Mouse (Mus musculus): Measurements from ENCODE around the gene Snd1. TPM values are rescaled to one million over a fixed set of nuclear protein-coding genes. Genes with fewer than 3 reads are reported as not detected.

The Snd1 gene
- polyA plus RNA-seq, 1 experiment from 2014 or later: 113 TPM

DNA sequence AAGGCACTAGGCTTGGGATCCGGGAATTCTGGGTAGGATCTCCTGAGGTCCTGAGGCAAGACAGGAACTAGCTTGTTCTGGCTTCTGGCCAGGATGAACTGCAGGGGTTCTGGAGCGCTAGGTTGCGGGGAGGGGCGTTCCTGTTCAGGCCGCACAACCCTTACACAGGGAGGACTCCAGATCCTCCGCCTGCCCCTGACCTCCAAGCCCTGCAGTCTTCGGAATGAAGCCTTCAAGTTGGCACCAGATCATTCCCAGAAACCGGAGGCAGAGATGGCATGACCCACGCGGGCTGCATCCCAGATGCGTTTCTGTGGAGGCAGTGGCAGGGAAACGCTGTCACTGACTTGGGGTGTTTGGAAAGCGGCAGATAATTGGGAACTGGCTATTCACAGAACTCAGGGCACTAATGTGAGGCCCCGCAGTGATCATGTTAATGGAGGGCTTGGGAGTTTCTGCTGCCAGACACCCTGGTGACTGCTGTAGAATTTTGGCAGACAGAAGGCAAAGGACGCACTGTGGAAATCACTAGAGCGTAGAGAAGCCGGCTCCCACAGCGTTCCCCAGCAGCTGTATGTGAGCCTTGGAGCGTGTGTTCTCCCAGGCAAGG lies 457.5 kb downstream of the Snd1 start:
- H3K4me3 ChIP-seq (ENCODE audit: low read depth, low read length): peak overlapping the region; percentile 20; the same call in 1 of the 2 replicates
- no peak overlapping the region for H3K9ac ChIP-seq (replicated peaks; ENCODE audit: low read depth, low read length)
- H3K27ac ChIP-seq (ENCODE audit: low read length): no peak overlapping the region
- no peaks in the 10 kb centered on the region for H3K9me3 ChIP-seq (ENCODE audit: control insufficient read depth, low read depth, low read length)
- H3K4me1 ChIP-seq (ENCODE audit: control insufficient read depth, insufficient read depth, low read length): 0 out of 2 replicates have a peak, but pooled peaks cover 5% of the 10 kb centered on the region
- no peaks in the 10 kb centered on the region for H3K27me3 ChIP-seq (ENCODE audit: control insufficient read depth, insufficient read depth, low read length)
- 14% methylated on average over 18 of the region's 19 CpGs for WGBS
- H3K4me2 ChIP-seq (replicated peaks; ENCODE audit: low read depth, low read length): peak overlapping the region; percentile 24
- H3K36me3 ChIP-seq (ENCODE audit: control insufficient read depth, insufficient read depth, low read length): no peaks in the 10 kb centered on the region
- peak; percentile 61; the same call in 1 of the 2 replicates for ATAC-seq (ENCODE audit: insufficient number of reproducible peaks, insufficient read depth, low FRiP score, low read depth)

DNA sequence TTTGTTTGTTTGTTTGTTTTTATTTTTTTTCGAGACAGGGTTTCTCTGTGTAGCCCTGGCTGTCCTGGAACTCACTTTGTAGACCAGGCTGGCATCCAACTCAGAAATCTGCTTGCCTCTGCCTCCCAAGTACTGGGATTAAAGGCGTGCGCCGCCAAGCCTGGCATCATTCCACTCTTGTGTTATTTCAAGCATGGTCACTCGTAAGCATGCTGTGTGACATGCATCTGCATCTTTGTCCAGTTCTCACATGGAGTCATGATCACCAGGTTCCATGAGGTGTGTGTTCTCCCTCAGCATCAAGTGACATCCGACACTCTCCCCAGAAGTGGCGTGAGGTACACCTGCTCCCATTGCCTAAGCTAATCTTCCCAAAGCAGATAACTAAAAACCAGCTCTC lies 460.8 kb downstream of the Snd1 start:
- Histone ChIP-seq H3K27ac (ENCODE audit: low read length) (no peak overlapping the region), H3K4me1 (ENCODE audit: control insufficient read depth, insufficient read depth, low read length) (0 out of 2 replicates have a peak, but pooled peaks cover 5% of the 10 kb centered on the region), H3K4me3 (ENCODE audit: low read depth, low read length) (no peak overlapping the region), H3K9ac (replicated peaks; ENCODE audit: low read depth, low read length) (no peak overlapping the region), H3K27me3 (ENCODE audit: control insufficient read depth, insufficient read depth, low read length) (no peaks in the 10 kb centered on the region), H3K36me3 (ENCODE audit: control insufficient read depth, insufficient read depth, low read length) (no peaks in the 10 kb centered on the region), H3K9me3 (ENCODE audit: control insufficient read depth, low read depth, low read length) (no peaks in the 10 kb centered on the region), H3K4me2 (replicated peaks; ENCODE audit: low read depth, low read length) (no peak overlapping the region)
- ATAC-seq (ENCODE audit: insufficient number of reproducible peaks, insufficient read depth, low FRiP score, low read depth): no peak
- WGBS: 88% methylated on average over 7 of the region's 7 CpGs

GRCm38 (mm10) chr6:28947254-28947653 lies 472.3 kb downstream of the Snd1 start:
- Histone ChIP-seq H3K4me3 (ENCODE audit: low read depth, low read length) (no peak overlapping the region), H3K4me2 (replicated peaks; ENCODE audit: low read depth, low read length) (no peak overlapping the region), H3K27me3 (ENCODE audit: control insufficient read depth, insufficient read depth, low read length) (no peaks in the 10 kb centered on the region), H3K9me3 (ENCODE audit: control insufficient read depth, low read depth, low read length) (no peaks in the 10 kb centered on the region), H3K27ac (ENCODE audit: low read length) (no peak overlapping the region), H3K4me1 (ENCODE audit: control insufficient read depth, insufficient read depth, low read length) (no peaks in the 10 kb centered on the region), H3K9ac (replicated peaks; ENCODE audit: low read depth, low read length) (no peak overlapping the region), H3K36me3 (ENCODE audit: control insufficient read depth, insufficient read depth, low read length) (no peaks in the 10 kb centered on the region)
- 60% methylated on average over 9 of the region's 9 CpGs for WGBS
- ATAC-seq (ENCODE audit: insufficient number of reproducible peaks, insufficient read depth, low FRiP score, low read depth): no peak

GRCm38 (mm10) chr6:28949269-28949668 lies 474.3 kb downstream of the Snd1 start:
- Histone ChIP-seq H3K27ac (ENCODE audit: low read length) (no peak overlapping the region), H3K4me3 (ENCODE audit: low read depth, low read length) (no peak overlapping the region), H3K9ac (replicated peaks; ENCODE audit: low read depth, low read length) (no peak overlapping the region), H3K4me1 (ENCODE audit: control insufficient read depth, insufficient read depth, low read length) (no peaks in the 10 kb centered on the region), H3K36me3 (ENCODE audit: control insufficient read depth, insufficient read depth, low read length) (no peaks in the 10 kb centered on the region), H3K9me3 (ENCODE audit: control insufficient read depth, low read depth, low read length) (no peaks in the 10 kb centered on the region), H3K27me3 (ENCODE audit: control insufficient read depth, insufficient read depth, low read length) (no peaks in the 10 kb centered on the region), H3K4me2 (replicated peaks; ENCODE audit: low read depth, low read length) (no peak overlapping the region)
- 18% methylated on average over 12 of the region's 12 CpGs for WGBS
- no peak for ATAC-seq (ENCODE audit: insufficient number of reproducible peaks, insufficient read depth, low FRiP score, low read depth)

- Histone ChIP-seq H3K9ac (replicated peaks; ENCODE audit: low read depth, low read length) (no peak overlapping the region), H3K4me2 (replicated peaks; ENCODE audit: low read depth, low read length) (no peak overlapping the region), H3K4me3 (ENCODE audit: low read depth, low read length) (no peak overlapping the region), H3K9me3 (ENCODE audit: control insufficient read depth, low read depth, low read length) (no peaks in the 10 kb centered on the region), H3K4me1 (ENCODE audit: control insufficient read depth, insufficient read depth, low read length) (no peaks in the 10 kb centered on the region), H3K36me3 (ENCODE audit: control insufficient read depth, insufficient read depth, low read length) (no peaks in the 10 kb centered on the region), H3K27me3 (ENCODE audit: control insufficient read depth, insufficient read depth, low read length) (no peaks in the 10 kb centered on the region), H3K27ac (ENCODE audit: low read length) (no peak overlapping the region)
- no peak for ATAC-seq (ENCODE audit: insufficient number of reproducible peaks, insufficient read depth, low FRiP score, low read depth)
- 16% methylated on average over 11 of the region's 11 CpGs for WGBS
Measured at GRCm38 (mm10) chr6:28955581-28955980, 480.6 kb downstream of the Snd1 start.

DNA sequence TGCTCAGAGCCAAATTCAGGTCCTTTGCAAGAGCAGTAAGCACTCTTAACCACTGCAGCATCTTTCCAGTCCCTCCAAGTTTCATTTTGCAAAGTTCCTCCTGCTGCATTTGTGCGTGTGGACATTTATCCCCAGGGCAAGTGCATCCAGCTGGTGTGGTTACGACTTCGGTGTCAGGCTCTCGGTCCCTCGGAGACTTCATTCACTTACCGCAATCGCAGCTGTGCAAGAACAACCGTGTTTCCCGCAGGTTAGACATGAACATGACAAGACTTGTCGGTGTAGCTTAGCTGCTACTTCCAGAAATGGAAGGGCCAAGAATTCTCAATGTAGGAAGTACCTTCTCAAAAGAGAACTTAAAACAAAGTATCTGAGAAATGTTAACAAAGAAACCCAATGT lies 482.5 kb downstream of the Snd1 start:
- Histone ChIP-seq H3K4me2 (replicated peaks; ENCODE audit: low read depth, low read length) (no peak overlapping the region), H3K9me3 (ENCODE audit: control insufficient read depth, low read depth, low read length) (no peaks in the 10 kb centered on the region), H3K27ac (ENCODE audit: low read length) (no peak overlapping the region), H3K4me1 (ENCODE audit: control insufficient read depth, insufficient read depth, low read length) (no peaks in the 10 kb centered on the region), H3K36me3 (ENCODE audit: control insufficient read depth, insufficient read depth, low read length) (no peaks in the 10 kb centered on the region), H3K9ac (replicated peaks; ENCODE audit: low read depth, low read length) (no peak overlapping the region), H3K4me3 (ENCODE audit: low read depth, low read length) (no peak overlapping the region), H3K27me3 (ENCODE audit: control insufficient read depth, insufficient read depth, low read length) (no peaks in the 10 kb centered on the region)
- ATAC-seq (ENCODE audit: insufficient number of reproducible peaks, insufficient read depth, low FRiP score, low read depth): no peak
- 77% methylated on average over 10 of the region's 10 CpGs for WGBS

DNA sequence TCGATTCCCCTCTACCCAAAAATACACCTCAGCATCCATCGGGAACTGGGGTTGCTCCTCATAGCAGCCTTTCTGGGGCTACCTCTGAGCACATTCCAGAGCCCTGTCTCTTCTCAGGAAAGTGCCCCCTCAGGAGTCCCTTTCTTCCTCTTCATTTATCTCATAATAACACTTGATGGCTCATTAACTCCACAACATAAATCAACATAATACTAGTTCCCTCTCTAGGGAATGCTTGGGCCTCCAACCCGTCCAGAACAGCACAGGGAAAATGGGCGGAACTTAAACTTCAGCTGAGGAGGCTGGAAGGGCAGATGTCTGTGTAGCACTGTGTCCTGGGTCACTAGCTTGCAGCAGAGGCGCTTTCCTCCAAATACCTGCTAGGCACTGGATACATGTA lies 488.2 kb downstream of the Snd1 start:
- Histone ChIP-seq H3K4me2 (replicated peaks; ENCODE audit: low read depth, low read length) (no peak overlapping the region), H3K27me3 (ENCODE audit: control insufficient read depth, insufficient read depth, low read length) (no peaks in the 10 kb centered on the region), H3K27ac (ENCODE audit: low read length) (no peak overlapping the region), H3K36me3 (ENCODE audit: control insufficient read depth, insufficient read depth, low read length) (no peaks in the 10 kb centered on the region), H3K4me1 (ENCODE audit: control insufficient read depth, insufficient read depth, low read length) (no peaks in the 10 kb centered on the region), H3K4me3 (ENCODE audit: low read depth, low read length) (no peak overlapping the region), H3K9ac (replicated peaks; ENCODE audit: low read depth, low read length) (no peak overlapping the region), H3K9me3 (ENCODE audit: control insufficient read depth, low read depth, low read length) (no peaks in the 10 kb centered on the region)
- peak; percentile 10; the same call in 1 of the 2 replicates for ATAC-seq (ENCODE audit: insufficient number of reproducible peaks, insufficient read depth, low FRiP score, low read depth)
- WGBS: 55% methylated on average over 5 of the region's 5 CpGs

DNA sequence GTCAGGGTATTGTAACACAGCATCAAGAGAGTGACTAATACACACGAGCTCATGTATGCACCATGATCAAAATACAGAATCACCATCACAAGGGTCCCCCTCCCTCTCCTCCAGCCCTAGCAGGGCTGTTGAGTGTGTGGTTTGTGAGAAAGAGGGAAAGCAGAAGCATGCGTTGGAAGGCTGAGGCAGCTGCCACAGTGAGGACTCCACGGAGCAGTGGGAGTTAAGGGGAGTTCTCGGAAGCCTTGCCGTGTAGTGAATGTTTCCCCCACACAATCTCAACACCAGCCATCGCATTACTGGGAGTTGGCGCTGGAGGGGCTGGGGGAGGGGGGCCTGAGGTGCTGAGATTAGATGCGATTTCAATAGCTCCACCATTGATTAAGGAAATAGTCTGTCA lies 490.3 kb downstream of the Snd1 start:
- H3K27me3 ChIP-seq (ENCODE audit: control insufficient read depth, insufficient read depth, low read length): no peaks in the 10 kb centered on the region
- no peak overlapping the region for H3K4me2 ChIP-seq (replicated peaks; ENCODE audit: low read depth, low read length)
- H3K27ac ChIP-seq (ENCODE audit: low read length): no peak overlapping the region
- no peak overlapping the region for H3K9ac ChIP-seq (replicated peaks; ENCODE audit: low read depth, low read length)
- ATAC-seq (ENCODE audit: insufficient number of reproducible peaks, insufficient read depth, low FRiP score, low read depth): no peak
- no peaks in the 10 kb centered on the region for H3K4me1 ChIP-seq (ENCODE audit: control insufficient read depth, insufficient read depth, low read length)
- no peaks in the 10 kb centered on the region for H3K9me3 ChIP-seq (ENCODE audit: control insufficient read depth, low read depth, low read length)
- no peaks in the 10 kb centered on the region for H3K36me3 ChIP-seq (ENCODE audit: control insufficient read depth, insufficient read depth, low read length)
- WGBS: 54% methylated on average over 8 of the region's 8 CpGs
- H3K4me3 ChIP-seq (ENCODE audit: low read depth, low read length): no peak overlapping the region

DNA sequence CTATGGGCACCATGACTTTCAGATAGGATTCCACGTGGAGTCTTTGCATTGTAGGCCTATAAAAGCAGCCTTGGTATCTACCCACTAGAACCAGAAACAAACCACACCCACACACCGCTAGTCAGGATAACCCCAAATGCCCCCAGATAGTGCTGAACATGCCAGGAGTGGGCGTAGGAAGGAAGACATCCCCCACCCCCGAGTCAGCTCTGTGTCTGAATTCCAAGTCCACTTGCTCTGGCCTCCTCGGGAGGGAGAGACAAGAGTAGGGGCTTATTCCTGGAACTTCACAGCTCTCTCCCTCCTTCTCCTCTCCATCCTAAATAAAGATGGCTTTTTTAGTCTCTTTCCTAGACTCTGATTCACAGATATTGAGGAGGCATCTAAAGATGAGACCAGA lies 494.7 kb downstream of the Snd1 start:
- H3K4me2 ChIP-seq (replicated peaks; ENCODE audit: low read depth, low read length): no peak overlapping the region
- 47% methylated on average over 5 of the region's 5 CpGs for WGBS
- H3K27me3 ChIP-seq (ENCODE audit: control insufficient read depth, insufficient read depth, low read length): no peaks in the 10 kb centered on the region

More for the DNA sequence above, 494.7 kb downstream of the Snd1 start:
- H3K27ac ChIP-seq (ENCODE audit: low read length): no peak overlapping the region
- no peaks in the 10 kb centered on the region for H3K4me1 ChIP-seq (ENCODE audit: control insufficient read depth, insufficient read depth, low read length)
- H3K9ac ChIP-seq (replicated peaks; ENCODE audit: low read depth, low read length): no peak overlapping the region
- no peak overlapping the region for H3K4me3 ChIP-seq (ENCODE audit: low read depth, low read length)
- no peaks in the 10 kb centered on the region for H3K36me3 ChIP-seq (ENCODE audit: control insufficient read depth, insufficient read depth, low read length)
- no peaks in the 10 kb centered on the region for H3K9me3 ChIP-seq (ENCODE audit: control insufficient read depth, low read depth, low read length)
- no peak for ATAC-seq (ENCODE audit: insufficient number of reproducible peaks, insufficient read depth, low FRiP score, low read depth)
